Mouse (Mus musculus) testis, adult 2 months (tissue): ENCODE results near the gene Prickle3.

Experiments used
- CTCF ChIP-seq: fragments of 200-500 bp; IDR thresholded peaks from 2 replicates; pipeline ENCODE4 v1.5.1; 2012; ENCODE audit warnings: low read depth, mild to moderate bottlenecking, inconsistent platforms, low read length, moderate library complexity; ENCODE audit not compliant: control insufficient read depth, insufficient read depth, insufficient replicate concordance
- POLR2A ChIP-seq: fragments of 200-500 bp; IDR thresholded peaks from 2 replicates; pipeline ENCODE4 v1.6.1; 2012; ENCODE audit warnings: low read depth, mild to moderate bottlenecking, inconsistent platforms, low read length, moderate library complexity; ENCODE audit not compliant: control insufficient read depth

GRCm38 (mm10) chrX:7674284-7675000 lies 17.4 kb downstream of the Prickle3 start:
- TF ChIP-seq CTCF (no peak), POLR2A (no peak)
